Mouse (Mus musculus): Measurements from ENCODE around the gene Calcoco1. TPM values are rescaled to one million over a fixed set of nuclear protein-coding genes. Genes with fewer than 3 reads are reported as not detected.
"Not testable (repeated sequence)": the region's sequence is repeated elsewhere in the genome, so short reads cannot be mapped to it uniquely, and the experiment has no call there.

Calcoco1 gene
- total RNA-seq, 2 experiments from 2014 or later = 111 to 137 TPM

DNA sequence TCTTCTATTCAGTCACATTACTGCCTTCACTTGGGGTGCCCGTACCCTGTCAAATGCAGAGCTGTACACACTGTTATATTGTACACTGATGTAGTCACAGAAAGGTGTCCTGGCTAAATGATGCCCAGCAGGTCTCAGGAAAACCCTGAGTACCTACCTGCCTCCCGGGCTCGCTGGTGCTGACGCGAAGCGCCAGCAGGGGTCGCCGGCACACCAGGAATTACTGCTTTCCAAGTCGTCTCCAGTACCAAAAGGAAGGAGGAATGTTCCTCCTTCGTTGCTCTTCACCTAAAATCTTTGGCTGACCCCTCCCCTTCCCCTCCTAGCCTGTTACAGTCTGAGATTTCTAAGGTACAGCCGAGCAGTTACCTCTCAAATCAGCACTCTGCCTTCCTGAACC lies 23.8 kb downstream of the Calcoco1 start:
- intact Hi-C loops (cut with DNase I) = loop anchor here (1.0 to 10.0 kb wide), 3 partner anchors 44 to 477 kb away; partner anchors contain the start of genes Hoxc10 and Hoxc5
- DNase-seq = peak; percentile 76 to 86

DNA sequence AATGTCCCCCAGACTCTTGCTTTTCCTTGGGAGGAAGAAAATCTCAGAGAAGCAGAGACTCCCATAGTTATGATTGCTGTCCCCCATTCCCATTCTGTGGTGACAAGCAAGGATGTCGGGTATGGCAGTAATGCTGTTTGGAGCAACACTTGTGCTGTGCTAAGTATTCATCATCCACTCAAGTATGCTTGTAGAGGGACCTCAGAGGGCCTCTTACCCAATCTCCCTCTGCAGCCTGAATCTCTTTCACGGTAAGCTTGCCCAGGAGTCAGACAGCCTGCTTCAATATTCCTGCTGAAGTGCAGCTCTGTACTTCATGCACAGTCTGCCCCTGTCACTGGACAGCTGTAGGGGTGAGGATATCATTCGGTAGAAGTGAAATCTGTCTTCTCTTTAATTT lies 25.1 kb downstream of the Calcoco1 start:
- intact Hi-C loops (cut with DNase I) = loop anchor here (10.0 kb wide), 2 partner anchors 268 to 478 kb away; partner anchors contain the start of genes Hoxc10 and Hoxc5

DNA sequence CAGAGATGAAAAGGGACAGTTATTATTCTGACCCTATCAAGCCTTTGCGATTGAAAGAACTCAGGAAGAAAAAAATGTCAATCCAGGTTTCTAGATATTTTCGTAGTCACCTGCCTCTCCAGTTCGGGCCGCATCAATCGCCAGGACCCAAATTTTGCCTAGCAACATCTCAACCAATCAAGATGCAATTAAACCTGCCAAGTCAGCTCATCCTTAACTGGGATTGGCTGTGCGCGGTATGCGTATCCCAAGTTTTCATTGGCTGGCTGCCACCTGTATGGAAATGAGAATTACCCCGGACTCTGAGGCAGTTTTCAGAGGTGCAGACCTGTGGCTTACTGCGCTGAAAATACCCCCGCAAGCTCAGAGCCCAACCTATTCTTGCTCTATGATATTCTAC lies 28.4 kb downstream of the Calcoco1 start:
- intact Hi-C loops (cut with DNase I) = loop anchor here (10.0 kb wide), 2 partner anchors 271 to 481 kb away; partner anchors contain the start of genes Hoxc10 and Hoxc5
- DNase-seq = peak; percentile 35 to 40

More for the DNA sequence above, 25.1 kb downstream of the Calcoco1 start:
- DNase-seq = no peak

DNA sequence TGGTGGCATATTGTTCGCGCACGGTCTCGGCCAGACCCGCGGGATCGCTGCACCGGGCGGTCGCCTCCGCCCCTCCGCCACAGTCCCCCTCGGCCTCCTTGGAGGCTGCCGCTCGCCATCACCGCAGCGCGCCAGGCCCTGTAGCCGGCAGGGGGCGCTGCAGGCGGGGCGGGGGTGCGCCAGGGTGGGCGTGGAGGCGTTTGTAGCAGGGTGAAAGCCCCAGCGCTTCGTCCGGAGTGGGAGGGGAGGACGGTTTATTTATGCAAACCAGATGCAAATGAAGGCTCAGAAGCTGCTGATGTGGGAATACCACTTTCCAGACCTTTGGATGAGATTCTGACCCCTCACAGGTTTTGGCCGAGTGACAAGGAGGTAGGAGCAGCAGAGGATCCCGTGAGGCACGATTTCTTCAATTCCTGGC lies 29.0 kb downstream of the Calcoco1 start:
- DNase-seq = peak; percentile 69 to 70
- intact Hi-C loops (cut with DNase I) = loop anchor here (10.0 kb wide), 2 partner anchors 272 to 482 kb away; partner anchors contain the start of genes Hoxc10 and Hoxc5

DNA sequence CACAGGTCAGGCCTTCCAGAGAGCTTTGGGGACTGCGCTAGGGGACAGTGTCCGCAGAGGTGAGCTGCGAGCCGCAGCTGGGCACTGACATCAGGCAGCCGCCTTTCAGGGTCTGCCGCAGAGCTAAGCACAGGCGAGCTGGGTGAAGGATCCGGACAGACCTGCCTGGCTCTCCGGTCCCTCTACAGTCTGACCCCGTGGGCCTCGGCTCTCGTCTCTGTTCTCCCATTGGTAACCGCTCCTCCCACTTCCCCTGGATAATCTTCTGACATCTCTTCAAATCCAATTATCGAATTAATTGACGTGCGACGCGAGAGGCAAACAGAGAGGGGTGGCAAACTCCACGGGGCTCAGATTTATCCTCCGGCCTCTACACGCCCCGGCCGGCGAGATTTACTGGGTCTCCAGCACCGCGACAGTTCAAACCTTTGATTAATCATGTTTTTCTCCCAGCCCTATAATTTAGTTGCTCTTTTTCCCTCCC lies 29.6 kb downstream of the Calcoco1 start:
- intact Hi-C loops (cut with DNase I) = loop anchor here (10.0 kb wide), 2 partner anchors 272 to 482 kb away; partner anchors contain the start of genes Hoxc10 and Hoxc5
- no peak for DNase-seq

DNA sequence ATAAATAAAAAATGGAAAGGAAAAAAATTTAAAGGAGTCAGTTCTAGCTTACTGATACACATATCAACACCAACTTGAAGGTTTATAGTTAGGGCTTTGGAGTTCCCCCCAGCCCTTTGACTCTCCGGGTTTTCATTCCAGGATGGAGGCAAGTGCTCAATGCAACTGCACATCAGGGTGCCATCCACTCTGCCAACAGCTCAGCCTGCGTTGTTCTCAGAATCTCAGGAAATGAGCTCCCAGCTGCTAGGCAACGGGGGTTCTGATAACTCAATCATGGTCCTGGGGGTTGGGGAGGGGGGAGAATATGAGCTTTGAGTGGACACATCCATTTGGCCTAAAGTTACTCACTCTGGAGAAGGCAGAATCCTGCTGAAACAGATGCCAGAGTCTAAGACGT lies 36.2 kb downstream of the Calcoco1 start:
- DNase-seq = no peak
- intact Hi-C loops (cut with DNase I) = no loop called here

DNA sequence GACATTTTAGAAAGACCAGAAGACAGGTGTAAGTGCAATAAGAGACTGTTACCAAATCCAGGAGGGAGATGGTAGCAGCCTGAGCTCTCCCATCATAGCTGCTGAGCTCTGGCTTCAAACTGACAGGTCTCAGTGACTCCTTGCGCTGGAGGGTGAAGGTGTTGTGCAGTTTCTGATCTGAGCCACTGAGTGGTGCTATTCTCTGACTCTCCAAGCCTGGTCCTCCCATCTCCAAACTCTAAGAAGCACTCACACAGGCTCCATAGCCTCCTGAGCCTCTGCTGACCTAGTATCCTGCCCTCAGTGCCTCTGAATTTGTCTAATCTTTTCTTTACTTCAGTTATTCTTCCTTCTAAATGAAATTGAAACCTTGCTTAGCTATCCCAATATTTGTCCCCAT lies 38.3 kb downstream of the Calcoco1 start:
- intact Hi-C loops (cut with DNase I) = no loop called here

DNA sequence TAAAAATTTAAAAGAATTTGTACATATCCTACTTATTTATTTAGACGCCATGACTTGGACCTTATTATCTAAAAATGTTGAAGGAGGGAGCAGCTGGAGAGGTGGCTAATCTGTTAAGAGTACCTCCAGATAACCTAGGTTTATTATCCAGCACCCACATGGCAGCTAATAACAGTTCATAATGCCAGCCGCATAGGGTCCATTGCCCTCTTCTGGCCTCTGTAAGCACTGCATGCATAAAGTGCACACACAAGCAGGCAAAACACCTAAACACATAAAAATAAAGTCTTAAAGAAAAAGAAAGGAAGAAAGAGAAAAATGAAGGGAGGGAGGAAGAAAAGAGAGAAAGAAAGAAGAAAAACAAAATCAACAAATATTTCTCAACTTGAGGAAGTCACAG lies 45.6 kb downstream of the Calcoco1 start:
- no peak for DNase-seq
- intact Hi-C loops (cut with DNase I) = no loop called here

More for the DNA sequence above, 38.3 kb downstream of the Calcoco1 start:
- DNase-seq = no peak

DNA sequence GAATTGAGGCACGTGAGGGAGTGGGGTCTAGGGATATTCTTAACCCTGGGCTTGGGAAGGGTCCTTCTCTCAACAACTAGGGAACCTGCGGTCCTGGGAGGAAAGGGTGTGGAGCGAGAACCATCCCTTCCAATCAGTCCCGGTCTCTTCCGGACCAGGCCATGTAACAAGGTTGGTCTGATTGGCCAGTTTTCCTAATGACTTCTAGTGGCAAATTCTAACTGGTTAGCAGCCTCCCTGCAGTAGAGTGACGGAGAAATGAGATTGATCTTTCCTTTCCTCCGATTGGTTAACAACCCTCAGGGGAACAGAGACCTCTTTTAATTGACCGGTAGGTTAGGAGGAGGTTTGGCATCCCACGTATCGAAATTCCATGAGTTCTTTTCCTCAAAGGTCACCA lies 48.4 kb downstream of the Calcoco1 start:
- intact Hi-C loops (cut with DNase I) = loop anchor here (5.0 kb wide), 1 partner anchor 201 kb away; the partner anchor contains the start of gene Pcbp2
- peak; percentile 50 to 67 for DNase-seq

DNA sequence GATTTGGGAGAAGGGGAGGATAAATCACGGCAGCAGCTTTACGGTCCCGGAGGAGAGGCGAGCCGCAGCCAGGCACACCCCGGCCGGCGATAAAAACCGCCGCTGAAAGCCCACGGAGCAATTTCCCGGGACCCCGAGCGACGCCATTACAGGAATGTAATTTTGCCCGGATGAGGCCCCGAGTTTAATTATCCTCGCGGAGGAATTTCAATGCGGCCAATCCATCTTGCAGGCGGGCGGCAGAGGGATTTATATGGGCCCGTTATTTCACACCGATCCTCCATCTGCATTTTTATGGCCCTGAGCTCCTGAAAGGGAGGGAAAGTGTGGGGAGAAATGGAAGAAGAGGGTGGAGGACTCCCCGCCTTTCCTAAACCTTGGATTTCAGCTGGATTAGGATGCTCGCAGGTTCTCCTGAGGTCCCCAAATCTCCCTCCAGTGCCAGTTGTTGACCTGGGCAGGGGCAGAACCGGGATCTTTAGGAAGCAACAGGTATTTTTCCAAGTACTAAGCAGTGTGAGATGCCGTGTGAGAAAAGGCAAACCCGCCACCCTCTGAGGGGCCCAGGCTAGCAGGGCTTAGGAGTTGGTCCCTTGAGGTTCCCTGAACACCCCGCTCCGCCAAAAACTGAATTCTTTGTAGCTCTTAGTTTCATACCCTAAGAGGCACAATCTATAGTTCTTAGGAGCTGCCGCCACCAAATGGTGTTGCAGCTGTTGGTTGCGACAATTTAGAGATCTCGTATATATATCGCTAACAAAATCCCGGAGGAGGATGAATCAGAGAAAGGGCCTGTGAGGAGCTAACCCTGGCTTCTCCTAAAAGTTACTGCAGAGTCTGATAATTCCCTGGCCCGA lies 49.5 kb downstream of the Calcoco1 start, which contains the start of gene Atp5g2:
Gene Atp5g2 (minus strand): TSS at position 138 of the 857 bp plus-strand sequence.
- intact Hi-C loops (cut with DNase I) = loop anchor here (5.0 kb wide), 1 partner anchor 200 kb away; the partner anchor contains the start of gene Pcbp2
- peak; percentile 47 to 69 for DNase-seq

DNA sequence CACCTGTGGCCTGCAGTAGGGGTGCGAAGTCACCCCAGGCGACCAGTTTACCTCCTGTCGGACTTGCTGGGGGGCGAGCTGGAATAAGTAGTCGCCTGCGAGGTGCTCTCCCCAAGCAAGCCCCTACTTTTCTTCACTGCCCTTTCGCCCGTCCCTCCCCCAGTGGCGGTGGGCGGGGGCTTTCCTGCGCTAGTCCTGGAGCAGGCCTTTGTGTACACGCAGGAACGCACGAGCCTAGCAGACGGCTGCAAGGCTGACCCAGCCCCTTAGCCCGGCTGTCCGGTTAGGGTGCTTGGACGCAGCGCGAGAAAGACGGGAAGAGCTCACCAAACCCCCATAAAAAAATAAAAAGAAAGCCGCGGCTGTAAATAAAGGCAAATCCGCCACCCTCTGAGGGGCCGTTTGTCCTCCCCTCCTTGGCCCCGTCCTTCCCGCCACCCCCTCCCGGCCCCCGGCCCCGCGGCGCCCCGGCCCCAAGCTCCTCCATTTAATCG lies 50.2 kb downstream of the Calcoco1 start:
- peak; percentile 85 to 88 for DNase-seq
- intact Hi-C loops (cut with DNase I) = loop anchor here (1.0 to 5.0 kb wide), 3 partner anchors 47 to 199 kb away; partner anchors contain the start of genes Atf7, Gm28047 and Pcbp2

DNA sequence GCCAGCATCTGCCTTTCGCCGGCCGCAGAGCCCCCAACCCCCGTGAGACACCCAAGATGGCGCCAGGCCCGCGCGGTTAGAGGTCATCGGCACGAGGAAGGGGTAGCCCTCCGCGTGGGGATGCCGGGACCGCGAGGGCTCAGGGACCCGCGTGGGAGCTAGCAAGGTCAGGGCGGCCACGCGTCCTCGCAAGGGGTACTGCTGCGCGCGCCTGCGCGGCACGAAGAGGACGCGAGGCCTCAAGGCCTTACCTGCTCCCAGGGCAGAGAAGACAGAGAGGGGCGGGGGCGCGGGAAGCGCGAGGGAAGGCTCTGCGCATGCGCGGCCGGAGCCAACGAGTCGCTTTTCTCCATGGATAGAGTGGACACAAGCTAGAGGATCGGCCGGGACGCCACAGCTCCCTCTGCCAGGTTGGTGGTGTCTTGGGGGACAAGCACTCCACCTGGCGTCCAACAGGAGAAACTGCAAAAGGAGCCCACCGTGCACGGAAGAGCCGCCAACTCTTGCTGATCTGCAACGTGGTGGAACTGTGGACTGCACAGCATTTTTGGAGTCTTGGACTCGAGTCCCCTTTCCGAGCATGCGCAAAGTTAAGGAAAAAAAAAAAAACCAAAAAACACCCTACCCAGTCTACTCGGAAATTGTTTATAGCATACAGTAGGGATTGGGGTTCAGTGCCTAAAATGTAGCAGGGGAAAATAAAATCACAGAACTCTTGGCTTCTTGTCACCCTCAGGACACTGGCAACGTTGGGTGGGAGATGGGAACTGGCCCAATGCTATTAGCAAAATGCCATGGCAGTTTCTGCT lies 51.0 kb downstream of the Calcoco1 start:
- intact Hi-C loops (cut with DNase I) = loop anchor here (1.0 to 5.0 kb wide), 3 partner anchors 46 to 199 kb away; partner anchors contain the start of genes Atf7, Gm28047 and Pcbp2
- peak; percentile 94 to 97 for DNase-seq

DNA sequence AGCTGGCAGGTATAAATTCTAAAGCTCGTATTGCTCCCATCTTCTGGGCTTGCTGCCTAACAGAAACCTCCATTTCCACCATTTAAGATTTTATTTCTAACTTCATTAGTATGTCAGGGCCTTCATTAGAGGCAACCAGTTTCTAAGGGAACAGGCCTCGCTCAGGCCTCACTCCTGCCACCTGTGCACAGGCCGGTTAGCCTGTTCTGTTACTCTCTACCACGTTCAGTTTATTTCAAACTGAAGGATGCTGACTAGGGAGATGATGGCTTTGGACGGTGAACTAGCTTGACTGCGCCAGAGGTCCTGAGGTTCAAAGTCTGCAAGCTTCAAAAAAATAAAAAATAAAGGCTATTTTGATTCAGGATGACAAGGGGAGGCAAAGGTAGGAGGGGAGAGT lies 51.7 kb downstream of the Calcoco1 start:
- intact Hi-C loops (cut with DNase I) = loop anchor here (2.0 to 5.0 kb wide), 2 partner anchors 45 to 198 kb away; partner anchors contain the start of genes Atf7, Gm28047 and Pcbp2
- peak in 1 of 2 experiments; percentile 18 for DNase-seq

DNA sequence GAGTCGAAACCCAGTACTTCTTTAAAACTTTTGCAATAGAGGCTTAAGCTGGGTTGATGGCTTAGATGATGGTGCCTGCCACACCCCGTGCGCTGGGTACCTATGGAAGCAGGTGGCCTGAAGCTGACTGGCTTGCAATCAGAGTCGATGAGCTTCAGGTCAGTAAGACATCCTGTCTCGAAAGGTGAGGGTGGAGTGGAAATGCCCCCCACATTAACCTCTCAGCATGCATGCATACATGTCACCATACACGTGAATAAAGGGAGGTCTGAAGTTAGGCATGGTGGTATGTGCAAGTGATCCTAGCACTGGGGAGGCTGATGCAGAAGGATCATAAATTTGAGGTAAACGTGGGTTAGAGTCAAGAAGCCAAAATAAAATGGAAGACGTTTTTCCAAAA lies 52.4 kb downstream of the Calcoco1 start:
- intact Hi-C loops (cut with DNase I) = loop anchor here (5.0 kb wide), 1 partner anchor 112 kb away; no protein-coding TSS in a partner anchor
- no peak for DNase-seq

DNA sequence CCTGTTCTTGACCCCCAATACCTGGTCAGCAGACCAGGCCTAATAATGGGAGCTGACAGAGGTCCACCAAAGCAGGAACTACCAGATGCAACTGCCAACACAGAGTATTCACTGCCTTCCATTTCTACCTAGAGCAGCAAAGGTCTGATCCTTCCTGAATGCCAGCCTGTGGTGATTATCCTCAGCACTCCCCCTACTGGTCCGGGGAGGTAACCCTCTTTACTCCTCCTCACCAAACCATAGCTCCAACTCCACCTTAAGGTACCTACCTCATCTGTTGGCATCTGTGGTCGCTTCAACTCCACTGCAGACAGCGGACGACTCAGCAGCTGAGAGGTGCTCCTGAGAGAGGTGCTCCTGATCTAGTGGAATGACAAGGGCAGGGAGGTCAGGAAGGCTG lies 56.5 kb downstream of the Calcoco1 start:
- intact Hi-C loops (cut with DNase I) = loop anchor here (5.0 kb wide), 1 partner anchor 108 kb away; no protein-coding TSS in a partner anchor
- peak; percentile 57 to 63 for DNase-seq

DNA sequence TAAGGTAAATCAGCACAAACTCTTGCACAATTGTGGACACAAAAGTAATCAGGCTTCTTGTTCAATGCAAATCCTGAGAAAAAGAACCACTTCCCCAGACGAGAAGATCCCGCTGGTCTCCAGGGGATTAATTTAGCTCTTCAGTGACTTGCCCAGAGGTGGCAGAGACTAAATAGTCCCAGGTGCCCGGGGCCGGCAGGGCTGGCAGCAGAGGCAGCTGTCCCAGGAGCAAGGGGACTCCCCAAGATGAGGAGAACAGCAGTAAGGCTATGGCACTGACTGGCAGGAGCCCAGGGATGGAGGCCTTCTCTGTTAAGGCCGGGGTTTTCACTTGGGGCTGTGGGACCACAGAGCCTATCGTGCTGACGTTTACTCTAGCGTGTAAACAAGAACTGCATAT lies 58.2 kb downstream of the Calcoco1 start:
- DNase-seq = no peak
- intact Hi-C loops (cut with DNase I) = no loop called here

DNA sequence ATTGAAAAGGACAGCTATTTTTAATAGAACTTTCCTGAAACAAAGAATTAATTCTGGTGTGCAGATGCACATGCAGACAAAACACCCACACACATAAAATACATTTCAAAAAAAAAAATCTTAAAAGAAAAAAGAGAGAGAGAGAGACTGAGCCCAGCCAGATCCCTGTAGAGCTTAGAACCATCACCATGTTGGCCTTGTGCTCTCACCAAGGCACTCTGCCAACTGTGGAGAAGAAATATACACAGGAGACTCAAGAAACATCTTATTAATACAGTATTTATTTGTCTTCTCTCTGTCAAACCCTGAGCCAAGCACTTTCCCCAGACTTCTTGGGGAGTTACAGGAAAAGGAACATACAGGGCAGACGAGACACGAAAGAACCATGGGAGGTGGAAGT lies 59.4 kb downstream of the Calcoco1 start:
- DNase-seq; intact Hi-C loops (cut with DNase I): not testable (repeated sequence)

DNA sequence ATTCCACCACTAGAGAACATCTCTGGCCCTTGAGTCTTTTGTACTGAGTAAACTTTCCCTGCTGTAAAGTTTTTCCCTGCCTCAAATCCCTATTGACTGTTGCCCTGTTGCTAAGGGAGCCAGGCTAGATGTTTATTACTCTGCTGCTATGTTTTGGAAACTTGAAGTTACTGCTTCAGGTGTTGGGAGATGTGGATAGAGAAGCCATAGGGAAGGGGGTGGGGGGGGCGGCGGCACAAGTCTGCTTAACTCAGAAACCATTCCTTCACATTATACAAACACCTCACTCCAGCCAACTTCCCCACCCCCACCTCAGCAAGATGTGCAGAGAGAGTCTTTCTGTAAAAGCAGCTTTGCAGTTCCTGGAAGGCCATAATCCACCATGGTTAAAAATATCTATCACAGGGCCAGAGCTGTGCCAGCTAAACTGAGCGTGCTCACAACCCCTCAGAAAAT lies 64.0 kb downstream of the Calcoco1 start:
- intact Hi-C loops (cut with DNase I) = no loop called here
- DNase-seq = no peak

Measured in heart, postnatal 36 days (tissue).